Mouse (Mus musculus): ENCODE results near the gene Asb4. TPM values are rescaled to one million over a fixed set of nuclear protein-coding genes. Genes with fewer than 3 reads are reported as not detected.

Gene Asb4
- total RNA-seq, 4 experiments from 2014 or later: 0.25 to 0.73 (median 0.37) TPM; not detected in 1

DNA sequence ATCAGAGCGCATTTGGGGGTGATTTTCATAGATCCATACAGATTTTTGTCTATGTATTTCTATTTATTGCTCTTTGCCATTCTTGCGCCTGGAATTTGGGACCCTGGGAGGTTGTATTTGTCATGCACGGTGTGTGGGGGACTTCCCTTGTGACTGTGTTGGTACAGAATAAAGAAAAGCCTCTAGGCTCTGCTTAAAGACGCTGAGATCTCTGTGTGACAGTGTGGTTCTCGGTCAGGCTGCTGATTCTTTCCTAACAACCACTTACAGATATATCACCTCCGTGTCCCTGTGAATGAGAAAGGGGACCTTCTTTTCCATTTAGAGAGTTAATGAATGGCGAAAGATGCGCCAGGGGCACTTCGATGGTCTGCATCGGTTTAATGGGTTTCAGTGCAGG is 7.8 kb downstream of the Asb4 start:
- DNase-seq (ENCODE audit: low spot score in 2 of 2): no peak

- no peak for DNase-seq (ENCODE audit: low spot score in 2 of 2)
These were observed 11.8 kb downstream of the Asb4 start for GRCm38 (mm10) chr6:5394971-5395370.

DNA sequence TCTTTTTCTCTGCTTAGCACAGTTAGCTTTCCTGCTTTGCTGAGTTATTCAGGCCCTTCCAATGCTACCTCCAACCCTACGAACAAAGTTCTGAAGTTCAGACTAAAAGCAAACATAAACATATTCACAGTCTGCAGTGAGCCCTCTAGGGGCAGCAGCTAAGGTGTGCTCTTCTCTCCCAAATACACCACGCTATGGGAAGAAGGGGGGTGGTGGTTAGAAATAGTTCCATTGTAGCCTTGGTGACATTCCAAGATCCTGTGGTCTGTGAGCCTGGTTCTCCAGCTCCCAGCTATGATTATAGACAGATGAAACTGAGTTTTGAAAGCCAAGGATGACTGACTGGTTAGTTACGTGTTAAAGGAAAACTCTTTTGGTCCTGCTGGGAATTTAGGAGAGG is 13.6 kb downstream of the Asb4 start:
- DNase-seq (ENCODE audit: low spot score in 2 of 2): no peak

- peak; percentile 46 to 71 for DNase-seq (ENCODE audit: low spot score in 2 of 2)
These were observed 18.2 kb downstream of the Asb4 start for GRCm38 (mm10) chr6:5401394-5401793.

- no peak for DNase-seq (ENCODE audit: low spot score in 2 of 2)
These were observed 20.1 kb downstream of the Asb4 start for GRCm38 (mm10) chr6:5403095-5403815.

- DNase-seq (ENCODE audit: low spot score in 2 of 2): no peak
These were observed 20.8 kb downstream of the Asb4 start for GRCm38 (mm10) chr6:5404016-5404415.

- peak; percentile 36 to 60 for DNase-seq (ENCODE audit: low spot score in 2 of 2)
These were observed 25.4 kb downstream of the Asb4 start for GRCm38 (mm10) chr6:5408451-5409177.

- no peak for DNase-seq (ENCODE audit: low spot score in 2 of 2)
These were observed 26.5 kb downstream of the Asb4 start for GRCm38 (mm10) chr6:5409676-5410075.

GRCm38 (mm10) chr6:5410697-5411391 is 27.7 kb downstream of the Asb4 start:
- peak in 1 of 2 experiments; percentile 44 for DNase-seq (ENCODE audit: low spot score in 2 of 2)

GRCm38 (mm10) chr6:5413282-5413681 is 30.1 kb downstream of the Asb4 start:
- DNase-seq (ENCODE audit: low spot score in 2 of 2): no peak

DNA sequence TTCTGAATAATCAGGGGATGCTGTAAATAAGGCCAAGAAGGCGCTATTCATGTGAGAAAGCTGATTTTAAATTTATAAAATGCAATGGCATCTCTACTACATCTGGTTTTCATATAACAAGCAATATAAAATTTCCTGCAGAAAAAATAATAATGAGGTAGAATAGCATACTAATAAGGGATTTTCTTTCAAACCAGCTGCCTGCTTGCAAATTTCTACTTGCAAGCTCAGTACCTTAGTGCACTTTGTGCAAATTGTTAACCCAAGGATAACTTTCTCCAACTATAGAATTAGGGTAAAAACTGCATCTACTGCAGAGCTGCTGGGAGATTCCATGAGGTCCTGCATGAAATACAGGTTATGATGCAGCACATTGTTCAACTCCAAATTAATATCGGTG is 38.3 kb downstream of the Asb4 start:
- DNase-seq (ENCODE audit: low spot score in 2 of 2): no peak

DNA sequence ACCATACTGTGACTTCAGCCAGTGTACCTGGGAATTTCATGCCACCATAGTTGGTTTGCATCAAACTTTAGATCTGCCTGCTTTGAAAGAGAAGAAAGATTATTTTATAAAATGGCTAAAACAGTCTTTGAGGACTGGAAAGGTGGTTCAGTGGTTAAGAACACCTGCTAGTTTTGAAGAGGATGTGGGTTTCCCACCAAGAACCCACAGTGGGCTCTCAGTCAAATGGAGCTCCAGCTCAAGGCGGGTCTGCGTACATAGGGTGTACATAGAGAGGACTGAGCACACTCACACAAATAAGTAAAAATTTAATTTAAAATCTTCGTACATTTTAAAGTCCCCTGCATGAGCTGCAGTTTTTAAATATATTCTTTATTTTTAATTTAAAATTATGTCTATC is 39.2 kb downstream of the Asb4 start:
- no peak for DNase-seq (ENCODE audit: low spot score in 2 of 2)

GRCm38 (mm10) chr6:5423594-5423993 is 40.4 kb downstream of the Asb4 start:
- DNase-seq (ENCODE audit: low spot score in 2 of 2): no peak

GRCm38 (mm10) chr6:5427033-5427432 is 43.8 kb downstream of the Asb4 start:
- DNase-seq (ENCODE audit: low spot score in 2 of 2): no peak

DNA sequence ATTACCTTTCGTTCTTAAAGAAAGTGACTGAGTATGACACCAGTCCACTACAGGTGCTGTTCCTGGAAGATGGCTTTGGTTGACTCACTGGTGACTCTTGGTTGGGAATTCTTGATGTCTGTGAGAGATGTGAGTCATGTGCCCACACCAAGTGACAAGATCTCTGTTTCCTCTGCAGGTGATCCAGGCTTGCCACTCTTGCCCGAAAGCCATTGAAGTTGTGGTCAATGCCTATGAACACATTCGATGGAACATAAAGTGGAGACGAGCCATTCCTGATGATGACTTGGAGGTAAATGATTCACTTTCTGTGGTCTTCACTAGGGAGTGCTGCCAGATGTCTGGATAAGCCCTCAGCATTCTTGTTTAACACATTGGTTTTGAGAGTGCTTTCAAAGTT is 46.4 kb downstream of the Asb4 start:
- DNase-seq (ENCODE audit: low spot score in 2 of 2): no peak

GRCm38 (mm10) chr6:5429982-5430550 is 46.9 kb downstream of the Asb4 start:
- no peak for DNase-seq (ENCODE audit: low spot score in 2 of 2)

GRCm38 (mm10) chr6:5433887-5434286 is 50.7 kb downstream of the Asb4 start:
- DNase-seq (ENCODE audit: low spot score in 2 of 2): no peak

DNA sequence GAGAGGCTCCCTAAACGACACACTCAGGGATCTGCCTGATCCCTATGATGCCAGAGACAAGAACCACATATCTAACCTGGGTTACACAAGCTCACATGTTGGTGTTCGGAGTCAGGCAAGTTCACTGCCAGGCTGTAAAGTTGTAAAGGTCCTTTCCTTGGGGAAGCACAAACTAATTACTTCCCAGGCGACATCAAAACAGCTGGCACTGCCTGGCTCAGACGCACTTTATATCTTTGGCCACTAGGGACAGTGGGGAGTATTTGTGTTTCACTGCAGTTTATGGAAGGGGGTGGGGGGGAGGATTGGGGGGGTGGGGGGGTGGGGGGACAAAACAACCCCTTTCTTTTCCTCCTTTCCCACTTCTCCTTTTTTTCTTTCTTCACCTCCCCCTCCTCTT is 54.6 kb downstream of the Asb4 start:
- DNase-seq (ENCODE audit: low spot score in 2 of 2): no peak

GRCm38 (mm10) chr6:5441221-5441620 is 58.0 kb downstream of the Asb4 start:
- DNase-seq (ENCODE audit: low spot score in 2 of 2): no peak

DNA sequence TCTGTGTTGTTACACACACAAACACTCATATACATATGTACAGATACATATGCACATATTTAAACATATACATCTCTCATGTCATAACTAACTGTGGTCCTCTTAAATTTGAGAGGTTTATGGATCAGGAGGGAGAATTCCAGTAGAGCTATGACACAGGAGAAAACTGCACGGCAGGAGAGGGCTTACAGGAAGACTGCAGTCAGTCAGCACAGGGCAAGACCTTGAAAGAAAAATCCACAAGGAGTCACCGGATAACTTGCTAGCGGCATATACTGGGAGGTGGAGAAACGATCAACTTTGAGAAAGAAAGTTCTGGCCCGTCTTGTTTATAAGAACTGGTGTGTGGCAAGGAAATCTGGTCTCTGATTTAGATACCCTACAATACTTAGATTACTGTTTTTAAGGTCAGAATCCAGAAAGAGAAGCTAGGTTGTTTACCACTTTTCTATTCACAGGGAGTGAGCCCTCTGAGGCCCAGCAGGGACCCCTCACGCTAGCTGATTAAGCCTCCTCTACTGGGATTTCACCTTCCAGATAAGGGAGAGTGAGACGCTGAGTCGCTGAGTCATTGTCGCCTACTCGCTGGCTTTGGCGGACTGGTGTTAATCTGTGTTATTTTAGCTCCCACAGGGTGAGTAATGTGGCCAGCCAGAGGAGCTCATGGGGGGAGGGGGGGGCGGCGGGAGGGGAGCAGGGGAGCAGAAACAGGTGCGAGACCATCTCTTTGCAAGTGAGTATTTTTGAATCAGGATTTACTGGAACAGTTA is 59.3 kb downstream of the Asb4 start:
- peak; percentile 31 to 33 for DNase-seq (ENCODE audit: low spot score in 2 of 2)
